Mouse (Mus musculus) hindbrain, embryonic 16.5 days (tissue): Measurements from ENCODE around the gene St8sia6. TPM values are rescaled to one million over a fixed set of nuclear protein-coding genes. Genes with fewer than 3 reads are reported as not detected.

Source experiments
- ATAC-seq: fragments of 200-750 bp; cut with Nextera tagmentation; 2 replicates; pipeline ENCODE4 v1.8.0; 2017; ENCODE audit warnings: moderate TSS enrichment, moderate library complexity
- H3K27ac ChIP-seq: fragments of 300-500 bp; sonication (generic); 2 replicates; pipeline ENCODE4 v1.5.1; 2014; ENCODE audit warnings: low read depth, mild to moderate bottlenecking, control low read depth, low read length, moderate library complexity
- H3K27me3 ChIP-seq: fragments of 300-500 bp; sonication (generic); replicated peaks from 2 replicates; pipeline ENCODE4 v1.6.1; 2014; ENCODE audit warnings: low read length; ENCODE audit not compliant: control insufficient read depth, insufficient read depth
- H3K36me3 ChIP-seq: fragments of 300-500 bp; sonication (generic); 2 replicates; pipeline ENCODE4 v1.6.1; 2014; ENCODE audit warnings: mild to moderate bottlenecking, low read length, moderate library complexity, mixed read lengths; ENCODE audit not compliant: control insufficient read depth, insufficient read depth
- H3K4me1 ChIP-seq: fragments of 300-500 bp; sonication (generic); 2 replicates; pipeline ENCODE4 v1.6.1; 2014; ENCODE audit warnings: low read depth, low read length; ENCODE audit not compliant: control insufficient read depth, insufficient read depth
- H3K4me2 ChIP-seq: fragments of 300-500 bp; sonication (generic); 2 replicates; pipeline ENCODE4 v1.6.1; 2014; ENCODE audit warnings: mild to moderate bottlenecking, low read length, control low read depth, moderate library complexity
- H3K4me3 ChIP-seq: fragments of 300-500 bp; sonication (generic); 2 replicates; pipeline ENCODE4 v1.5.1; 2014; ENCODE audit warnings: mild to moderate bottlenecking, low read length, control low read depth, moderate library complexity
- H3K9ac ChIP-seq: fragments of 300-500 bp; sonication (generic); 2 replicates; pipeline ENCODE4 v1.6.1; 2014; ENCODE audit warnings: low read depth, mild to moderate bottlenecking, control low read depth, low read length, moderate library complexity
- H3K9me3 ChIP-seq: fragments of 300-500 bp; sonication (generic); 2 replicates; pipeline ENCODE4 v1.6.1; 2014; ENCODE audit warnings: mild to moderate bottlenecking, low read length, moderate library complexity; ENCODE audit not compliant: control insufficient read depth
- WGBS: fragments of 180-500 bp; shearing (Covaris S2); extraction: QIAGEN DNeasy Blood & Tissue Kit; methylation state at CpG from one replicate; pipeline ENCODE4 v1.1.7; 2014; 5-methylcytosine and 5-hydroxymethylcytosine counted together
- polyA plus RNA-seq: library from polyadenylated mRNA; unstranded; fragments of >200 nt; fragmentation: Nextera tagmentation; extraction: Ambion mirVana; gene quantifications from 2 replicates; pipeline ENCODE4 v1.2.1, GENCODE M21; 2015

The St8sia6 gene
- polyA plus RNA-seq, 1 experiment from 2014 or later: 2.9 TPM

DNA sequence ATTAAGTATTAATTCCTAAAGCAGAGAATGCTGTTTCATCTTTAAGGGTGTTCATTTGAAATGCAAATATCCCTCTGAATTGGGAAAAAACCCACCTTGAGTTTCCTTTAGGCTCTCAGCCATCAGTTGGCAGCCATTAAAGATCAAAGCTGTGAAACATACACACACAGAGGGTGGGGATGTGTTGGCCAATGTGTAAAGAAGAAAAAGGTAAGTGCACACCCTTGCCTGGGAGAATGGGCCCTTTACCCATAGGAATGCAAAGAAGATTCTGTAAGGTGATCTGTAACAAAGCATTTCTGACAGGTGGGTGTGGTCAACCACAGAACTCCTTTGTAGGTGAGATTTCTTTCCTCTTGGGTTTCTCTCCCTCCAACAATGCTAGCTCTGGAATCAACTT is 96.3 kb downstream of the St8sia6 start:
- Histone ChIP-seq H3K4me3 (no peak overlapping the region), H3K27me3 (no peaks in the 10 kb centered on the region), H3K27ac (no peak overlapping the region), H3K4me2 (no peak overlapping the region), H3K4me1 (no peaks in the 10 kb centered on the region), H3K9me3 (no peaks in the 10 kb centered on the region), H3K36me3 (no peaks in the 10 kb centered on the region), H3K9ac (no peak overlapping the region)
- no peak for ATAC-seq

DNA sequence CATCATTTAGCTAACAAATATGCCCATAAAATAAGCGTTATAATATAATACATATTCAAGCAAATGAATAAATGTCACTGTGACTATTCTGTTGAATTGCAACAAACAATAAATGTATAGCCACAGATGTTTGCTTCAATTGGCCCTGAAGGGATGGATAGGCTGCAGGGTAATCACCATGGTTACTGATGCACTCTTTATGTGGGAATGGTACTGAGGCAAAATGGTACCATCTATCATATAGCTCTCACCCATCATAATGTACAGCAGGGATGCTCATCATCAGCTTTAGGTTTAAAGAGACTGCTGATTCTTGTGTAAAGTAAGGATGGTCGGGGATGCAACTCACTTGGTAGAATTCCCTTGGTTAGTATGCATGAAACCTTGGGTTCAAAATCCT is 99.4 kb downstream of the St8sia6 start:
- H3K4me2 ChIP-seq: no peak overlapping the region
- no peak overlapping the region for H3K4me3 ChIP-seq
- no peaks in the 10 kb centered on the region for H3K36me3 ChIP-seq
- 73% methylated on average over 2 of the region's 2 CpGs for WGBS
- no peaks in the 10 kb centered on the region for H3K27me3 ChIP-seq
- H3K27ac ChIP-seq: no peak overlapping the region
- H3K9me3 ChIP-seq: no peaks in the 10 kb centered on the region
- H3K4me1 ChIP-seq: no peaks in the 10 kb centered on the region
- no peak overlapping the region for H3K9ac ChIP-seq
- ATAC-seq: peak; percentile 63; the same call in 1 of the 2 replicates

DNA sequence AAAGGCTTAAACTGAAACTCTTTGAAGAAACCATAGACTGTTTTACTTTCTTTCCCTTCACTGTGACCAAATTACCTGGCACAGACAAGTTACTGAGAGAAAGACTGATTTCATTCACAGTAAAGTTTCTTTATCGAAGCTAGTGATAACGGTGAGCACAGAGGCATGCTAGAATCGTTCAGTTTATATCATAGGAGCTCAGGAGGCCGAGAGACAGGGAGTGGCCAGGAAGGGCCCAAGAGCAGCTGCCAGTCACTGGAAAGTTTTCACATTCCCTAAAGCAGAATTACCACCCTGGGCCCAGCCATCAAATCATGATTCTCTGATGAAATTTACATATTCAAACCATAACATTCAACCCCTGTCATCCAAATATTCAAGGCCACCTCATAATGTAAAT is 109.5 kb downstream of the St8sia6 start:
- no peak overlapping the region for H3K4me2 ChIP-seq
- WGBS: 88% methylated on average over 4 of the region's 4 CpGs
- H3K4me3 ChIP-seq: no peak overlapping the region
- no peaks in the 10 kb centered on the region for H3K36me3 ChIP-seq
- no peaks in the 10 kb centered on the region for H3K9me3 ChIP-seq
- no peaks in the 10 kb centered on the region for H3K27me3 ChIP-seq
- H3K4me1 ChIP-seq: no peaks in the 10 kb centered on the region
- H3K9ac ChIP-seq: no peak overlapping the region
- H3K27ac ChIP-seq: no peak overlapping the region
- ATAC-seq: no peak

DNA sequence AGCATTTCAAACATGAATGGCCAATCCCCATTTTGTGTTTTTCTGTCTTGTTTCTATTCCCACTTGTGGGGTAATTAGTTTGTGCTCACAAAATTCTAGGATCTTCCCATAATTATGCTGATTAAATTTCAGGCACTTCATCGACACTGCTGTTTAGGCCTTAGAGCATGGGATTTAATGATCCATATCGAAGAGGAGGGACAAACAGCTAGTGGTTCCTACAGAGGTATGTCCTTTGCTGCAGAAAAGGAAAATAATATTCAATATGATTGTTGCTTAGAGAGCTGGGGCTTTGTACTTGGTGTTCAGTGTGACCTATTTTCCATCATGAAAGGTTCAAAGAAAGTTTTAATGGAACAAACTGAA is 110.7 kb downstream of the St8sia6 start:
- Histone ChIP-seq H3K4me3 (no peak overlapping the region), H3K4me2 (no peak overlapping the region), H3K9me3 (no peaks in the 10 kb centered on the region), H3K27me3 (no peaks in the 10 kb centered on the region), H3K27ac (no peak overlapping the region), H3K4me1 (no peaks in the 10 kb centered on the region), H3K9ac (no peak overlapping the region), H3K36me3 (no peaks in the 10 kb centered on the region)
- ATAC-seq: peak; percentile 48; the same call in 1 of the 2 replicates
- WGBS: 61% methylated on average over 2 of the region's 2 CpGs

GRCm38 (mm10) chr2:13682488-13683204 is 111.2 kb downstream of the St8sia6 start:
- Histone ChIP-seq H3K27ac (no peak overlapping the region), H3K4me3 (no peak overlapping the region), H3K9me3 (no peaks in the 10 kb centered on the region), H3K4me1 (no peaks in the 10 kb centered on the region), H3K9ac (no peak overlapping the region), H3K36me3 (no peaks in the 10 kb centered on the region), H3K4me2 (no peak overlapping the region), H3K27me3 (no peaks in the 10 kb centered on the region)
- peak; percentile 85 for ATAC-seq
- 42% methylated on average over 4 of the region's 4 CpGs for WGBS

DNA sequence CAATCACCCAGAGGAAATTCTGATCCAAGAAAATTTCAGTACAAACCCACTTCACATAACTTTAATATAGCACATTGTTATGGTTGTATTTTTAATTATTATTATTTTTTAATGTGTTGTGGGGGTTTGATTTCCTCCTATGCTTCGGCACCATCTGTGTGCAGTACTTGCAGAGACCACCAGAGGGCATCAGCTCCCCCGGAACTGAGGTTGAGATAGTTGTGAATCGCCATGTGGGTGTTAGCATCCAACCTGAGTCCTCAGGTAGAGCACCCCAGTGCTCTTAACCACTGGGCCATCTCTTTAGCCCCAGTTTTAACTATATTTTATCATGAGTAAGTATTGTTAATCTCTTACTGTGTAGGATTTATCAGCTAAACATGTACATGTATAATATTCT is 120.9 kb downstream of the St8sia6 start:
- Histone ChIP-seq H3K36me3 (no peaks in the 10 kb centered on the region), H3K9ac (no peak overlapping the region), H3K4me3 (no peak overlapping the region), H3K4me1 (no peaks in the 10 kb centered on the region), H3K27ac (no peak overlapping the region), H3K9me3 (no peaks in the 10 kb centered on the region), H3K27me3 (no peaks in the 10 kb centered on the region), H3K4me2 (no peak overlapping the region)
- ATAC-seq: no peak
- 69% methylated on average over 3 of the region's 3 CpGs for WGBS

GRCm38 (mm10) chr2:13672426-13672825 is 121.4 kb downstream of the St8sia6 start:
- Histone ChIP-seq H3K36me3 (no peaks in the 10 kb centered on the region), H3K4me3 (no peak overlapping the region), H3K9ac (no peak overlapping the region), H3K9me3 (no peaks in the 10 kb centered on the region), H3K4me2 (no peak overlapping the region), H3K4me1 (no peaks in the 10 kb centered on the region), H3K27me3 (no peaks in the 10 kb centered on the region), H3K27ac (no peak overlapping the region)
- ATAC-seq: no peak
- WGBS: 87% methylated on average over 12 of the region's 12 CpGs

DNA sequence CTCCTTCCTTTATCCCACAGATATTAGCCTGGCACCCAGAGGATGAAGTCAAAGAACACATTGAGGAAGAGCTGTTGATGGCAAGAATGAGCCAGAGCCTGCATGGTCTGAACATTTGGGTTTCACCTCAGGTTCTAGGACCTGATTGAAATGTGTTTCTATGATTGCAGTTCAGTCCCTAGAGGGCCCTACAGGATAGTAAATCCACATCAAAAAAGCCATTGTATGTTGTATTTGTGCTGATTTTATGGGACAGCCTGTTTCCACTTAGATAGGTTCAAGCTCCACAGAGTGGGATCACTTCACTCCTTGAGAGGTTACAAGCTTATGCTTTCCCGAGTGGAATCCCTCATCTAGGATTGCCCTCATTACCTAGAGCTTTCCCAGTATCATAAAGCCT is 159.0 kb downstream of the St8sia6 start:
- WGBS: 67% methylated on average over 1 of the region's 1 CpGs
- H3K4me3 ChIP-seq: no peak overlapping the region

GRCm38 (mm10) chr2:13630136-13630832 is 163.6 kb downstream of the St8sia6 start:
- no peak overlapping the region for H3K4me2 ChIP-seq
- 0 out of 2 replicates have a peak, but pooled peaks have one; percentile 52 for ATAC-seq
- H3K27me3 ChIP-seq: no peaks in the 10 kb centered on the region
- no peak overlapping the region for H3K4me3 ChIP-seq
- H3K4me1 ChIP-seq: no peaks in the 10 kb centered on the region
- H3K27ac ChIP-seq: no peak overlapping the region
- no peaks in the 10 kb centered on the region for H3K36me3 ChIP-seq
- WGBS: 76% methylated on average over 7 of the region's 7 CpGs
- no peak overlapping the region for H3K9ac ChIP-seq
- no peaks in the 10 kb centered on the region for H3K9me3 ChIP-seq

More for the DNA sequence above, 159.0 kb downstream of the St8sia6 start:
- no peaks in the 10 kb centered on the region for H3K4me1 ChIP-seq
- no peak overlapping the region for H3K9ac ChIP-seq
- no peaks in the 10 kb centered on the region for H3K36me3 ChIP-seq
- no peaks in the 10 kb centered on the region for H3K27me3 ChIP-seq
- no peak for ATAC-seq
- no peak overlapping the region for H3K27ac ChIP-seq
- H3K4me2 ChIP-seq: no peak overlapping the region
- no peaks in the 10 kb centered on the region for H3K9me3 ChIP-seq
